Mouse (Mus musculus) inflammation-experienced regulatory T-cells, adult 6 months (primary cell): ENCODE data around the gene Vmn1r75. TPM values are rescaled to one million over a fixed set of nuclear protein-coding genes. Genes with fewer than 3 reads are reported as not detected.

Experiments used
- ATAC-seq: one replicate; pipeline ENCODE4 v1.8.0; 2017
- polyA plus RNA-seq, 3 experiments: library from polyadenylated mRNA; unstranded; fragments of 100-300 nt; shearing (Covaris generic); gene quantifications; one replicate each; pipeline ENCODE4 v1.2.1; 2017

Gene Vmn1r75
- polyA plus RNA-seq, result under 1 TPM in 1 of 3 experiments, not detected in 2; 0.14 TPM

- no peak for ATAC-seq
These were observed at the start of gene Vmn1r75 for GRCm38 (mm10) chr7:11874330-11874729. Gene Vmn1r75 (plus strand): TSS chr7:11874630.

GRCm38 (mm10) chr7:11833680-11834079 lies 40.8 kb upstream of the Vmn1r75 start, which contains the start of gene Vmn1r74:
Gene Vmn1r74 (plus strand): TSS chr7:11833980.
- no peak for ATAC-seq

Other genes starting within 250 kb of the Vmn1r75 start
- under 1 TPM in 1 of 3 experiments, not detected in 2; 0.17 TPM for gene Vmn1r72, start 194.5 kb upstream of the Vmn1r75 start, polyA plus RNA-seq
- under 1 TPM in 1 of 3 experiments, not detected in 2; 0.07 TPM for gene Vmn1r73, start 144.4 kb upstream of the Vmn1r75 start, polyA plus RNA-seq
- not detected for gene Vmn1r74, start 40.6 kb upstream of the Vmn1r75 start, polyA plus RNA-seq
- under 1 TPM in 1 of 3 experiments, not detected in 2; 0.05 TPM for gene Vmn1r76, start 63.6 kb downstream of the Vmn1r75 start, polyA plus RNA-seq
- gene Vmn1r77, start 162.1 kb downstream of the Vmn1r75 start, polyA plus RNA-seq, result under 1 TPM in 1 of 3 experiments, not detected in 2; 0.04 TPM